Mouse (Mus musculus) stomach, postnatal 0 days (tissue): ENCODE measurements at regions not wholly inside any gene's neighbourhood (a gene's known extent, or its start where the extent isn't known, plus 50 kb on each side); places are given as distances from the start of the nearest gene placed in this dataset.

ENCODE experiments used
- CTCF ChIP-seq: IDR thresholded peaks from 2 replicates; pipeline ENCODE4 v1.5.1; 2016; ENCODE audit warnings: antibody characterized with exemption, low read depth, mild to moderate bottlenecking, moderate library complexity
- EP300 ChIP-seq: optimal IDR thresholded peaks from 2 replicates; pipeline ENCODE3; 2016; ENCODE audit warnings: antibody characterized with exemption

GRCm38 (mm10) chr8:87303522-87303921 is 168.9 kb downstream of the Cbln1 start:
- no peak for TF ChIP-seq CTCF
- no peak for TF ChIP-seq EP300
